Mouse (Mus musculus) C2C12 (cell line): ENCODE measurements around the gene Snrnp27. TPM values are rescaled to one million over a fixed set of nuclear protein-coding genes. Genes with fewer than 3 reads are reported as not detected.

Experiments
- H3K27me3 ChIP-seq: one replicate; pipeline ENCODE4 v1.6.1; 2011; ENCODE audit not compliant: control insufficient read depth, insufficient read depth, insufficient read length
- H3K36me3 ChIP-seq: one replicate; pipeline ENCODE4 v1.6.1; 2011; ENCODE audit not compliant: control insufficient read depth, insufficient read depth
- H3K4me3 ChIP-seq: one replicate; pipeline ENCODE4 v1.5.1; 2011; ENCODE audit warnings: mild to moderate bottlenecking, control low read depth; ENCODE audit not compliant: poor library complexity, insufficient read depth, severe bottlenecking
- H3K79me2 ChIP-seq: one replicate; pipeline ENCODE4 v1.6.1; 2011; ENCODE audit not compliant: control insufficient read depth, insufficient read depth
- H3K79me3 ChIP-seq: one replicate; pipeline ENCODE4 v1.6.1; 2011; ENCODE audit warnings: low read depth, control low read depth
- H3ac ChIP-seq: one replicate; pipeline ENCODE3; 2011; ENCODE audit warnings: low read depth; ENCODE audit not compliant: control insufficient read depth, insufficient read length
- CEBPB ChIP-seq: IDR thresholded peaks from one replicate; pipeline ENCODE4 v1.6.1; 2011; ENCODE audit warnings: low read depth, mild to moderate bottlenecking, control low read depth, moderate library complexity
- CTCF ChIP-seq: IDR thresholded peaks from one replicate; pipeline ENCODE4 v1.5.1; 2011; ENCODE audit not compliant: control insufficient read depth, insufficient read depth, insufficient read length
- FOSL1 ChIP-seq: IDR thresholded peaks from one replicate; pipeline ENCODE4 v1.8.0; 2011; ENCODE audit warnings: mild to moderate bottlenecking, low read length; ENCODE audit not compliant: poor library complexity, insufficient read depth, severe bottlenecking
- MAX ChIP-seq: IDR thresholded peaks from one replicate; pipeline ENCODE4 v1.6.1; 2011; ENCODE audit warnings: mild to moderate bottlenecking, control low read depth
- MYOD1 ChIP-seq: IDR thresholded peaks from one replicate; pipeline ENCODE4 v1.6.1; 2011; ENCODE audit warnings: low read depth; ENCODE audit not compliant: control insufficient read depth, insufficient read length
- MYOG ChIP-seq: IDR thresholded peaks from one replicate; pipeline ENCODE4 v1.6.1; 2011; ENCODE audit not compliant: control insufficient read depth, insufficient read length; ENCODE audit errors: extremely low read depth
- USF1 ChIP-seq: IDR thresholded peaks from one replicate; pipeline ENCODE4 v1.6.1; 2011; ENCODE audit warnings: low read depth, mild to moderate bottlenecking, control low read depth, moderate library complexity
- long read RNA-seq, 2 experiments: library from polyadenylated mRNA; unstranded; transcript quantifications; one replicate each; pipeline ENCODE4 v2.0.0; 2019 to 2020
- polyA plus RNA-seq: library from polyadenylated mRNA; unstranded; fragments of >200 nt; fragmentation: generic; extraction: Trizol; gene quantifications from one replicate; pipeline ENCODE4 v1.2.1, GENCODE M21; 2012; ENCODE audit warnings: missing spikeins

Gene Snrnp27
- 53.1 TPM for polyA plus RNA-seq
- long read RNA-seq, experiment 1, transcript Snrnp27-201 (6 exons, 885 nt) = major isoform, 113 of 137 reads
- long read RNA-seq, experiment 1, partial matches to known transcripts = 16 of 137 reads
- long read RNA-seq, experiment 1, other reads (novel, unspliced or antisense) = 8 of 137 reads
- long read RNA-seq, experiment 2, transcript Snrnp27-201 (6 exons, 885 nt) = major isoform, 8 of 15 reads
- long read RNA-seq, experiment 2, partial matches to known transcripts = 4 of 15 reads
- long read RNA-seq, experiment 2, other reads (novel, unspliced or antisense) = 3 of 15 reads

- H3K27me3 ChIP-seq = no peaks in the 10 kb centered on the region
- H3K4me3 ChIP-seq = peak within 1 kb of the TSS; percentile 61
- peaks cover 17% of the 10 kb centered on the region for H3K79me2 ChIP-seq
- peak within 1 kb of the TSS; percentile 92 for H3ac ChIP-seq
- H3K36me3 ChIP-seq = peaks cover 25% of the 10 kb centered on the region
- H3K79me3 ChIP-seq = peaks cover 8% of the 10 kb centered on the region
- TF ChIP-seq MAX = no peak
- TF ChIP-seq MYOD1 = no peak
- TF ChIP-seq CEBPB = no peak
- TF ChIP-seq MYOG = no peak
- no peak for TF ChIP-seq CTCF
- no peak for TF ChIP-seq USF1
- no peak for TF ChIP-seq FOSL1
Observed at GRCm38 (mm10) chr6:86683872-86684654, at the start of gene Snrnp27. Gene Snrnp27 (minus strand): TSS chr6:86684522.

GRCm38 (mm10) chr6:86733183-86733876, 49.0 kb upstream of the Snrnp27 start, which contains the start of gene Gmcl1:
Gene Gmcl1 (minus strand): TSS chr6:86733383.
- Histone ChIP-seq H3K27me3 (no peaks in the 10 kb centered on the region), H3K79me3 (peaks cover 7% of the 10 kb centered on the region), H3K36me3 (peaks cover 24% of the 10 kb centered on the region), H3ac (peak within 1 kb of the TSS; percentile 84), H3K79me2 (peaks cover 44% of the 10 kb centered on the region), H3K4me3 (peak within 1 kb of the TSS; percentile 84)
- TF ChIP-seq MAX (peak; percentile 58), MYOD1 (no peak), MYOG (no peak)

- TF ChIP-seq MYOD1 = no peak
- TF ChIP-seq CEBPB = no peak
- TF ChIP-seq MAX = no peak
- TF ChIP-seq CTCF = no peak
- no peak for TF ChIP-seq USF1
- TF ChIP-seq FOSL1 = no peak
- no peak for TF ChIP-seq MYOG
- peak overlapping the region; percentile 84 for H3K4me3 ChIP-seq
- H3ac ChIP-seq = peak overlapping the region; percentile 84
- H3K27me3 ChIP-seq = no peaks in the 10 kb centered on the region
- H3K36me3 ChIP-seq = peaks cover 21% of the 10 kb centered on the region
- H3K79me3 ChIP-seq = peaks cover 7% of the 10 kb centered on the region
- H3K79me2 ChIP-seq = peaks cover 50% of the 10 kb centered on the region
Observed at GRCm38 (mm10) chr6:86732276-86733173, 48.2 kb upstream of the Snrnp27 start.

- H3K4me3 ChIP-seq = no peak overlapping the region
- H3K27me3 ChIP-seq = no peaks in the 10 kb centered on the region
- peaks cover 64% of the 10 kb centered on the region for H3K79me2 ChIP-seq
- H3K36me3 ChIP-seq = no peaks in the 10 kb centered on the region
- H3ac ChIP-seq = no peak overlapping the region
- no peak for TF ChIP-seq CEBPB
- no peak for TF ChIP-seq USF1
- no peak for TF ChIP-seq CTCF
- no peak for TF ChIP-seq MAX
- peaks cover 13% of the 10 kb centered on the region for H3K79me3 ChIP-seq
Observed at GRCm38 (mm10) chr6:86728711-86729110, 44.4 kb upstream of the Snrnp27 start.

GRCm38 (mm10) chr6:86721977-86722376, 37.7 kb upstream of the Snrnp27 start:
- no peak for TF ChIP-seq MYOG
- no peak for TF ChIP-seq CEBPB
- TF ChIP-seq MYOD1 = no peak
- no peak for TF ChIP-seq USF1
- TF ChIP-seq FOSL1 = no peak
- no peak for TF ChIP-seq MAX
- no peak for TF ChIP-seq CTCF
- no peak overlapping the region for H3ac ChIP-seq
- peaks cover 8% of the 10 kb centered on the region for H3K79me2 ChIP-seq
- H3K79me3 ChIP-seq = peaks cover 5% of the 10 kb centered on the region
- no peaks in the 10 kb centered on the region for H3K36me3 ChIP-seq
- H3K27me3 ChIP-seq = no peaks in the 10 kb centered on the region
- H3K4me3 ChIP-seq = no peak overlapping the region
